Mouse (Mus musculus): ENCODE measurements at regions not wholly inside any gene's neighbourhood (a gene's known extent, or its start where the extent isn't known, plus 50 kb on each side); places are given as distances from the start of the nearest gene placed in this dataset.

DNA sequence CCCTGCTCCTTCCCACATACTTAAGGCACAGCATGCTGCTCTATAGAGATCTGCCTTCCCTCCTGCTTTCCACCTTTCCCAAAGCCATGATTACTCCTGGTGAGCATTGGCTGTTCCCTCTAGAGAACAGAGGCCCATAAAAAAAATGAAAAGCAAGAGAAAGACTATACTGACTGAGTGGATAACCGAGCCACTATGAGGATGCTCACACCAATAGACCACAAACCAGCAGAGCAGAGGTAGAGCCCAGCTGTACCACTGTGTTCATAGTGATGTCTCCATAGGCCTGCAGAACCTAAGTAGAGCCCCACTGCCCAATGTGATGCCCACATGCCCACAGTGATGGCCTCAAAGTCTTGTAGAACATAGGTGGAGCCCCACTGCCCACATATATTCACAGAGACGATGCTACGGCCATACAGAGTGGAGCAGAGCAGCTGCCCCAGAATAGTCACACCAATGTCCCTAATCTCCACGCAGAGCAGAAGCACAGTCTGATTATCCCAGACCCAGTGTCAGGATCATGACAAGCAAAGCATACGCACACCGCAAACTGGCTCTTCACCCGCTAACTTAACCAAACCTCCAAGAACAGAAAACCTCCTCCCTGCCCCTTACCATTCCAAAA, 174.8 kb upstream of the Nr4a3 start:
- no peak for DNase-seq (ENCODE audit: low spot score)

DNA sequence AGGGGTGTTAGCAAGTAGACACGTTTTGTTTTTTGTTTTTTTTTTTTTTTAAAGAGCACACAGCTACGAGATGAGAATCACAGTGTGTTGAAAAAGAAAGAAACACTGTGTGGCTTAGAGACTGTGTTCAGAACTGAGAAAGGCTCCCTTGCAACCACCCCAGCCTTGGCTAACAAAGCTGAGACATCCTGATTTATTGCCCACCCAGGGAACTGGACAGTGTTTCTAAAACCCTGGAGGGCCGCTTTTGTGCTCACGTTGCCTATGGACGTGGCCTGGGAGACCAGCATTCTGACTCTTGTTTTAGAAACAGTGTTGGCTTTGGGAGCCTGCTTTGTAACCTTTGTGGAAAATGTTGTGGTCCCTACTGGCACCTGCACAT, 174.3 kb upstream of the Nr4a3 start:
- no peak for DNase-seq (ENCODE audit: low spot score)

DNA sequence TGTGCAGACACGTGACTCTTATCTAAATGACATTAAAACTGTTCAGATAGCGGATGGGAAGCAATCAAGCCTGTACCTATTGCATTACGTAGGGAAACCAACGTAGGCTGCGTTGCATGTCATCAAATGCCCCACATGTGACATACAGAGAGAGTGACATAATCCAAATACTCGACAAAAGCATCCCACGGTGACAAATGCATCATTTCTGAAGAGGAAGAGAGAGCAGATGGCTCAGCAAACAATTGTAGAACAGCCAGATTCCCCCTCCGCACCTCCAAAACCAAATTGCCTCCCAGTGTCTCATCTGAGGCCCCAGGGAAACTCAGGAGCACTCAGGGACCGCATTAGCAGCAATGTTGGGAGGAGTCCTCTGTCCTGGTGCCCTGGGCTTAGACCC, 163.4 kb upstream of the Nr4a3 start:
- DNase-seq (ENCODE audit: low spot score): no peak

GRCm38 (mm10) chr4:47882076-47882475, 162.9 kb upstream of the Nr4a3 start:
- DNase-seq (ENCODE audit: low spot score): no peak

DNA sequence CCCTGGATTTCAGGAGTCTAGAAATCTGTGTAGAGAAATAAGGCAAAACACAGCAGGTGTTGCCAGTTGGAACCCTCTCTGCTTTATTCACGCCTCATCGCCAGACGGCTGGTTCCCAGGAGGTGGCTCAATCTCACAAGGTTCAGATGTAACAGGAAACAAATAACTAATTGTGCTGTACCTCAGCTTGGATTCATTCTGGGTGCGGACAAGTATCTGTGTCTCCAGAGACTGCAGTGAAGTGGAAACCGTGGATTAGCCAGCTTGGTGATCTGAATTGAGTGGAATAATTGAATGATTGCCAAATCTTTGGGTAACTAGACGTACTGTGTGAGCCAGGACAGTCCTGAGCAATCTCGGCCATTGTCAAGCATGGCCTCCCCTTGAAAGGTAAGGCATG, 145.4 kb upstream of the Nr4a3 start:
- no peak for DNase-seq (ENCODE audit: low spot score)

GRCm38 (mm10) chr4:47902749-47903148, 142.2 kb upstream of the Nr4a3 start:
- DNase-seq (ENCODE audit: low spot score): no peak

DNA sequence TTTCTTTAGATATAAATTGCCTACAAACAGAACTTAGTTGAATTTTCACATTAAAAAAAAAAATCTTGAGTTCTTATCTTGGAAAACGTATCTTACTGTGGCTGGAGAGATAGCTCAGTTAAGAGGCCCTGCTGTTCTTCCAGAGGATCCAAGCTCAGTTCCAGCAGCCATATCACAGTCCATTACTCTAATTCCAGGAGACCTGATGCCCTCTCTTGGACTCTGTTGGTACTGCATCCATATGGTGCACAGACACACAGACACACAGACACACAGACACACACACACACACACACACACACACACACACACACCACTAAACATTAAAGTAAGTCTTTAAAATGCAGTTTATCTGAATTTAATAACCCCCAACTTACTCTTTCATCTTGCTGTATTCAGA, 132.7 kb upstream of the Nr4a3 start:
- no peak for DNase-seq (ENCODE audit: low spot score)

DNA sequence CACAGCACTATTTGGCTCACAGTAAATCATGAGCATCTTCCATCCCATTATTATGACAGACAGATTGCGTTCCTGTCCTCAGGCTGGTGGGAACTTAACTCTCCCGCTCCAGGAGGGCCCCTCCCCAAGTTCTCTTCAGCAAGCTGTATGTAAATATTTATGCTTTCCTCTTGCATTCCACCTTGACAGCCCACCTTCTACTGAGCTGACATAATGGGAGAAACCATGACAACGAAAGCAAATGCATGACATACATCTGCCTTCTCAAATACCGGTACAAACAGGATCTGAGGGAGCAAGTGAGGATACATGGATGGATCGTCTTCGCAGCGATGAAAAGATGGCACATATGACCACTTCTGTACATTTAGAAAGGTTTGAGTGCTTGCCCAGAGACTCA, 125.4 kb upstream of the Nr4a3 start:
- DNase-seq (ENCODE audit: low spot score): no peak

- no peak for DNase-seq (ENCODE audit: low spot score)
These were observed 113.5 kb upstream of the Nr4a3 start for GRCm38 (mm10) chr4:47931464-47931863.

DNA sequence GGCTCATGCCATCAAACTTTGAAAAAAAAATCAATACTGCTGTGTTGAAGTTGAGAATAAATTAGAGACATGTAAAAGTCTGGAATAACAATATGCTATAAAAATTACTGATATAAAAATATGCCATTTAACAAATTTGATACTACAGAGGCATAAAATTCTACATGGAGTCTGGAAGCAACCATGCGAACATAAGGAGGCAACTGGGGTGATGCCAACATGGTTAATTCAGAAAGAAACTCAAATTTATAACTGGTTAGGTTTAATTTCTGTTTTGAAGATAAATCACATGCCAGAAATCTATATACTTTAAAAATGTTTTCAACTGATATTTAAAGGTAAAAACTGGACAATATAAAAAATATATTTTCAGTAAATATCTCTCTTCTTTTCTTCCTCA, 111.4 kb upstream of the Nr4a3 start:
- DNase-seq (ENCODE audit: low spot score): no peak

- DNase-seq (ENCODE audit: low spot score): no peak
These were observed 109.4 kb upstream of the Nr4a3 start for GRCm38 (mm10) chr4:47935547-47935946.

DNA sequence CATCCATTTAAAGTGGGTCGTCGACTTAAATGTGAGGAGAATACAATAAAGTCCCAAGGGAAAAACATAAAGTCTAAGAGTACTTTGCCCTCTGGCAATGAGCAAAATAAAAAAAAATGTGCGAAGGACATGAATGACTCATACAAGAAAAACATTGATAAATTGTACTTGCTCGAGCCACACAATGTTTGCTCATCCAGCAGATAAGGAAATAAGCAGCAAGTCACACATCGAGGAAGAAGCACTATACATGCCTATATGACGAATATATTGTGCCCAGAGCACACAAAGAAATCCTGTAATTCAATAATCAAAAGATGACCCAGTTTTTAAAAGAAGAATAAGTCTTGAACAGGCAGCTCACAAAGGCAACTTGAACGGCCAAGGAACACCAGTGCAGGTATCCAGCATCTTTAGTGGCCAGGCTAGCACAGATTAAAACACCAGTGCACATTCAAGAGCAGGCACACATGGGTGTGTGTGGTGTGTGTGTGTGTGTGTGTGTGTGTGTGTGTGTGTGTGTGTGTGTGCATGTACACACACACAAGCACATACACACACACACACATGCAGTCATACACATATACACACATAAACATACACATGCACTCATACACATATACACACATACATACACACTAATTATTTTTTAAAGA, 108.4 kb upstream of the Nr4a3 start:
- no peak for DNase-seq (ENCODE audit: low spot score)

GRCm38 (mm10) chr4:47947869-47948573, 96.9 kb upstream of the Nr4a3 start:
- DNase-seq (ENCODE audit: low spot score): peak; percentile 1

DNA sequence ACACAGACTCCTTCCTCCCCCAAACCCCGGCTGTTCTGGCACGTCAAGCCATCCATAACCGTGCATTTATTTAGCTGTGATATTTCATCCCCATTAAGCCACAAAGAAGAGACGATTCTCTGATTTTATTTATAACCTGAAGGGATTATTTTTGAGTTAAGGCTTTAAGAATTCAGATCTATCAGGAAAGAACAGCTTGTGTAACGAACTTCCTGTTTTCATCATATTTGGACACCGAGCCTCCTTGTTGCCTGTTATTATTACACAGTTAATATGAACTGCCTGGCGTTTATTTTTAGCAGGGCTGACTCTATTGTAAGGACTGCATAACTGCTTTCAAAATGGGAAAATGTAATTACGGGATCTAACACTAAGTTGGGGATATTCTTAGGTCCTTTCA, 96.2 kb upstream of the Nr4a3 start:
- DNase-seq (ENCODE audit: low spot score): no peak

GRCm38 (mm10) chr4:47954576-47955305, 90.2 kb upstream of the Nr4a3 start:
- DNase-seq (ENCODE audit: low spot score): no peak

DNA sequence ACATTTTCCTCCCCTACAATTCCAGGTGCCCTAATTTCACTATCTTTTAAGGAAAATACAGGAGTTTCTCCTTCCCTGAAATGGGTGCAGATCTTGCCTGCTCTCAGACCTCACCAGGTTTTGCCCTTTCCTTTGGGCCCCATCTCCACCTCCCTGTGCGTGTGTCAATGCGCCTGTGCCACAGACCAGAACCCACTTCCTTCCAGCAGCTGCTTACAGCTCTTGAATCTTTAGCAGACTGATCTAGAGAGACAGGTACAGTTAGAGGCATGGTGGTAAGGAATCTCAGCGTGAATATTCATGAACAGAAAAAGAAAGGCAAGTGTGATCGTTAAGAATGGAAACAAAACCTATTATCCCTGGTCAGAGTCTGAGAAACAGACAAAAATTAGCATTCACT, 80.3 kb upstream of the Nr4a3 start:
- DNase-seq (ENCODE audit: low spot score): no peak

GRCm38 (mm10) chr4:47971861-47972260, 73.1 kb upstream of the Nr4a3 start:
- DNase-seq (ENCODE audit: low spot score): no peak

- no peak for DNase-seq (ENCODE audit: low spot score)
These were observed 65.2 kb upstream of the Nr4a3 start for GRCm38 (mm10) chr4:47979579-47980313.

Data from ovary, postnatal 10 days (tissue).